Mouse (Mus musculus): ENCODE results near the gene Car14. TPM values are rescaled to one million over a fixed set of nuclear protein-coding genes. Genes with fewer than 3 reads are reported as not detected.
A peak's percentile ranks its signal among the peaks of the same experiment; 100 is the strongest.
"Not testable (repeated sequence)": the region's sequence is repeated elsewhere in the genome, so short reads cannot be mapped to it uniquely, and the experiment has no call there.

The Car14 gene
- polyA plus RNA-seq, 1 experiment from 2014 or later = 10.9 TPM

- Histone ChIP-seq H3K36me3 (peaks cover 38% of the 10 kb centered on the region), H3K4me2 (no peak overlapping the region), H3K9me3 (no peaks in the 10 kb centered on the region), H3K4me1 (replicated peaks) (peaks cover 33% of the 10 kb centered on the region), H3K27ac (no peak overlapping the region), H3K9ac (no peak overlapping the region), H3K4me3 (no peak overlapping the region), H3K27me3 (no peaks in the 10 kb centered on the region)
- 94% methylated on average over 7 of the region's 7 CpGs for WGBS
- ATAC-seq (ENCODE audit: low FRiP score) = no peak
Measured at GRCm38 (mm10) chr3:95933111-95933750, 28.7 kb upstream of the Car14 start.

- Histone ChIP-seq H3K9ac (no peak overlapping the region), H3K36me3 (peaks cover 32% of the 10 kb centered on the region), H3K4me1 (replicated peaks) (peaks cover 36% of the 10 kb centered on the region), H3K27ac (no peak overlapping the region), H3K9me3 (no peaks in the 10 kb centered on the region), H3K27me3 (no peaks in the 10 kb centered on the region), H3K4me2 (no peak overlapping the region), H3K4me3 (no peak overlapping the region)
- ATAC-seq (ENCODE audit: low FRiP score) = no peak
- WGBS = 94% methylated on average over 7 of the region's 7 CpGs
Measured at GRCm38 (mm10) chr3:95932566-95932965, 28.1 kb upstream of the Car14 start.

GRCm38 (mm10) chr3:95932157-95932556 is 27.7 kb upstream of the Car14 start:
- Histone ChIP-seq H3K9ac (no peak overlapping the region), H3K27me3 (no peaks in the 10 kb centered on the region), H3K9me3 (no peaks in the 10 kb centered on the region), H3K27ac (no peak overlapping the region), H3K36me3 (peaks cover 28% of the 10 kb centered on the region), H3K4me2 (no peak overlapping the region), H3K4me1 (replicated peaks) (peaks cover 36% of the 10 kb centered on the region), H3K4me3 (no peak overlapping the region)
- 61% methylated on average over 1 of the region's 1 CpGs for WGBS
- ATAC-seq (ENCODE audit: low FRiP score) = no peak

- no peak overlapping the region for H3K9ac ChIP-seq
- H3K4me1 ChIP-seq (replicated peaks) = peaks cover 36% of the 10 kb centered on the region
- WGBS = 94% methylated on average over 1 of the region's 1 CpGs
- no peaks in the 10 kb centered on the region for H3K27me3 ChIP-seq
- H3K36me3 ChIP-seq = peaks cover 21% of the 10 kb centered on the region
- H3K9me3 ChIP-seq = no peaks in the 10 kb centered on the region
- no peak for ATAC-seq (ENCODE audit: low FRiP score)
- no peak overlapping the region for H3K27ac ChIP-seq
- H3K4me3 ChIP-seq = no peak overlapping the region
- H3K4me2 ChIP-seq = no peak overlapping the region
Measured at GRCm38 (mm10) chr3:95931471-95931870, 27.0 kb upstream of the Car14 start.

- Histone ChIP-seq H3K4me1 (replicated peaks) (peaks cover 36% of the 10 kb centered on the region), H3K27me3 (no peaks in the 10 kb centered on the region), H3K36me3 (peaks cover 18% of the 10 kb centered on the region), H3K4me2 (peak overlapping the region; percentile 76), H3K27ac (peak overlapping the region; percentile 89), H3K9me3 (no peaks in the 10 kb centered on the region), H3K9ac (peak overlapping the region; percentile 91), H3K4me3 (peak overlapping the region; percentile 89)
- ATAC-seq (ENCODE audit: low FRiP score) = no peak
- WGBS = 4% methylated on average over 5 of the region's 5 CpGs
Measured at GRCm38 (mm10) chr3:95930471-95930789, 25.9 kb upstream of the Car14 start.

GRCm38 (mm10) chr3:95929581-95930470 is 25.3 kb upstream of the Car14 start:
- H3K27ac ChIP-seq = peak overlapping the region; percentile 89
- H3K4me1 ChIP-seq (replicated peaks) = peaks cover 36% of the 10 kb centered on the region
- peak overlapping the region; percentile 89 for H3K4me3 ChIP-seq
- WGBS = under 1% methylated on average over 89 of the region's 105 CpGs
- H3K36me3 ChIP-seq = peaks cover 11% of the 10 kb centered on the region
- peak overlapping the region; percentile 76 for H3K4me2 ChIP-seq
- H3K27me3 ChIP-seq = no peaks in the 10 kb centered on the region
- peak overlapping the region; percentile 91 for H3K9ac ChIP-seq
- ATAC-seq (ENCODE audit: low FRiP score) = peak; percentile 7
- H3K9me3 ChIP-seq = no peaks in the 10 kb centered on the region

GRCm38 (mm10) chr3:95928658-95929503 is 24.4 kb upstream of the Car14 start, which contains the start of gene Anp32e:
TSS of gene Anp32e (plus strand) at chr3:95929246.
- ATAC-seq (ENCODE audit: low FRiP score) = peak; percentile 100
- under 1% methylated on average over 49 of the region's 49 CpGs for WGBS
- no peaks in the 10 kb centered on the region for H3K9me3 ChIP-seq

GRCm38 (mm10) chr3:95928261-95928657 is 23.8 kb upstream of the Car14 start:
- Histone ChIP-seq H3K27me3 (no peaks in the 10 kb centered on the region), H3K36me3 (no peaks in the 10 kb centered on the region), H3K9me3 (no peaks in the 10 kb centered on the region), H3K4me3 (peak overlapping the region; percentile 89), H3K4me1 (replicated peaks) (peaks cover 34% of the 10 kb centered on the region), H3K9ac (peak overlapping the region; percentile 55; the same call in 1 of the 2 replicates), H3K27ac (peak overlapping the region; percentile 70; the same call in 1 of the 2 replicates), H3K4me2 (peak overlapping the region; percentile 76)
- WGBS = 72% methylated on average over 6 of the region's 6 CpGs
- no peak for ATAC-seq (ENCODE audit: low FRiP score)

More at GRCm38 (mm10) chr3:95928658-95929503, 24.4 kb upstream of the Car14 start, which contains the start of gene Anp32e:
- peak within 1 kb of the TSS; percentile 91 for H3K9ac ChIP-seq
- peaks cover 36% of the 10 kb centered on the region for H3K4me1 ChIP-seq (replicated peaks)
- H3K4me2 ChIP-seq = peak within 1 kb of the TSS; percentile 76
- H3K36me3 ChIP-seq = peaks cover 2% of the 10 kb centered on the region
- H3K27ac ChIP-seq = peak within 1 kb of the TSS; percentile 89
- H3K4me3 ChIP-seq = peak within 1 kb of the TSS; percentile 89
- H3K27me3 ChIP-seq = no peaks in the 10 kb centered on the region

- Histone ChIP-seq H3K9ac (no peak overlapping the region), H3K27me3 (no peaks in the 10 kb centered on the region), H3K27ac (no peak overlapping the region), H3K4me1 (replicated peaks) (0 out of 2 replicates have a peak, but pooled peaks cover 6% of the 10 kb centered on the region), H3K4me2 (no peak overlapping the region), H3K36me3 (no peaks in the 10 kb centered on the region), H3K4me3 (no peak overlapping the region), H3K9me3 (no peaks in the 10 kb centered on the region)
- WGBS = 87% methylated on average over 5 of the region's 5 CpGs
- ATAC-seq (ENCODE audit: low FRiP score) = no peak
Measured at GRCm38 (mm10) chr3:95925087-95925486, 20.6 kb upstream of the Car14 start.

- Histone ChIP-seq H3K4me3 (no peak overlapping the region), H3K9ac (no peak overlapping the region), H3K36me3 (no peaks in the 10 kb centered on the region), H3K9me3 (no peaks in the 10 kb centered on the region), H3K27me3 (no peaks in the 10 kb centered on the region), H3K4me2 (no peak overlapping the region), H3K4me1 (replicated peaks) (0 out of 2 replicates have a peak, but pooled peaks cover 6% of the 10 kb centered on the region), H3K27ac (no peak overlapping the region)
- no peak for ATAC-seq (ENCODE audit: low FRiP score)
- WGBS = 78% methylated on average over 4 of the region's 4 CpGs
Measured at GRCm38 (mm10) chr3:95924185-95924584, 19.7 kb upstream of the Car14 start.

GRCm38 (mm10) chr3:95923429-95923828 is 18.9 kb upstream of the Car14 start:
- not testable (repeated sequence) for H3K4me1 ChIP-seq (replicated peaks); H3K4me3 ChIP-seq; H3K9me3 ChIP-seq; H3K4me2 ChIP-seq; H3K36me3 ChIP-seq; H3K27ac ChIP-seq; ATAC-seq (ENCODE audit: low FRiP score); H3K27me3 ChIP-seq; H3K9ac ChIP-seq
- WGBS = 95% methylated on average over 7 of the region's 7 CpGs

- H3K4me2 ChIP-seq; H3K36me3 ChIP-seq; H3K9me3 ChIP-seq; H3K4me1 ChIP-seq (replicated peaks); H3K9ac ChIP-seq; H3K4me3 ChIP-seq; H3K27me3 ChIP-seq; ATAC-seq (ENCODE audit: low FRiP score); H3K27ac ChIP-seq: not testable (repeated sequence)
- 77% methylated on average over 2 of the region's 2 CpGs for WGBS
Measured at GRCm38 (mm10) chr3:95920532-95920931, 16.0 kb upstream of the Car14 start.
